Comparison of ENCODE assay signal across 8 mouse cellular contexts in genomic region chr8:112569471-112570141, GRCm38 (mm10). TPM values are rescaled to one million over a fixed set of nuclear protein-coding genes. Genes with fewer than 3 reads are reported as not detected.
A peak's percentile ranks its signal among the peaks of the same experiment; 100 is the strongest.
DNase-seq lines count a peak whose midpoint lies in the region; ATAC-seq lines count a peak whose summit lies in the region.

Cntnap4 (plus strand) TSS chr8:112570043.

- no peak within 1 kb of the TSS for H3K9ac ChIP-seq in heart, embryonic 13.5 days

- no peaks in the 10 kb centered on the region for H3K36me3 ChIP-seq in heart, embryonic 13.5 days

- H3K27me3 ChIP-seq in heart, embryonic 13.5 days (replicated peaks) = peaks cover 32% of the 10 kb centered on the region

- intact Hi-C loops in left cerebral cortex, postnatal 4 days (cut with DNase I) = loop anchor here (5.0 to 10.0 kb wide), 4 partner anchors 335 to 1013 kb away; no protein-coding TSS in a partner anchor

- peaks cover 3% of the 10 kb centered on the region; the same call in 1 of the 2 replicates for H3K4me1 ChIP-seq in heart, embryonic 13.5 days

- no peak within 1 kb of the TSS for H3K27ac ChIP-seq in heart, embryonic 13.5 days (replicated peaks)

- H3K9me3 ChIP-seq in heart, embryonic 13.5 days = no peaks in the 10 kb centered on the region

- DNase-seq in heart, adult 18-20 months = no peak
- DNase-seq in cerebellum, postnatal 10 days = peak; percentile 78 to 82
- DNase-seq in frontal cortex, postnatal 14 days (ENCODE audit: low spot score in 2 of 2) = peak; percentile 34 to 49
- DNase-seq in left cerebral cortex, postnatal 4 days = peak; percentile 57
- peak; percentile 58 to 68 for DNase-seq in right cerebral cortex, adult 2 months (ENCODE audit: low spot score in 2 of 2)
- DNase-seq in spleen, postnatal 10 days (ENCODE audit: low spot score in 2 of 2) = no peak
- DNase-seq in adrenal gland, adult 18-20 months (ENCODE audit: low spot score in 2 of 2) = no peak

- ATAC-seq in heart, embryonic 13.5 days (ENCODE audit: extremely low read depth, insufficient number of reproducible peaks, low FRiP score, low TSS enrichment) = no peak

- peak within 1 kb of the TSS; percentile 57 for H3K4me2 ChIP-seq in heart, embryonic 13.5 days

- H3K4me3 ChIP-seq in heart, embryonic 13.5 days = peak within 1 kb of the TSS; percentile 21

- 4% methylated on average over 18 of the region's 18 CpGs for WGBS in heart, embryonic 13.5 days

RNA-seq across cellular contexts. Expression of gene Cntnap4, which starts in this region (rescaled TPM):
- polyA plus RNA-seq in heart, embryonic 13.5 days (2015; fragmentation: Nextera tagmentation; extraction: Ambion mirVana) = 0.10 TPM in 1 of 2 replicates, not detected in the other
- not detected for total RNA-seq in heart, adult 18-20 months (2021)
- 10 to 100 TPM; 22.2 to 28.2 TPM for total RNA-seq in left cerebral cortex, postnatal 4 days (2021)
- not detected for total RNA-seq in adrenal gland, adult 18-20 months (2021)

Comparison
In these comparisons a context has a peak if more than half of its experiments do, and no peak if none do; other contexts are left out.
1. RNA of gene Cntnap4 (total RNA-seq): 22.2 to 28.2 TPM in left cerebral cortex, postnatal 4 days; not detected in heart, adult 18-20 months and not detected in adrenal gland, adult 18-20 months; every median in the first group is over 10 times any median in the second.
2. DNase-seq: peak in cerebellum, postnatal 10 days (2 of 2), frontal cortex, postnatal 14 days (2 of 2), left cerebral cortex, postnatal 4 days (single experiment) and right cerebral cortex, adult 2 months (2 of 2); none in heart, adult 18-20 months (0 of 2), spleen, postnatal 10 days (0 of 2) and adrenal gland, adult 18-20 months (0 of 2).